Mouse (Mus musculus): ENCODE measurements at regions not wholly inside any gene's neighbourhood (a gene's known extent, or its start where the extent isn't known, plus 50 kb on each side); places are given as distances from the start of the nearest gene placed in this dataset.

DNA sequence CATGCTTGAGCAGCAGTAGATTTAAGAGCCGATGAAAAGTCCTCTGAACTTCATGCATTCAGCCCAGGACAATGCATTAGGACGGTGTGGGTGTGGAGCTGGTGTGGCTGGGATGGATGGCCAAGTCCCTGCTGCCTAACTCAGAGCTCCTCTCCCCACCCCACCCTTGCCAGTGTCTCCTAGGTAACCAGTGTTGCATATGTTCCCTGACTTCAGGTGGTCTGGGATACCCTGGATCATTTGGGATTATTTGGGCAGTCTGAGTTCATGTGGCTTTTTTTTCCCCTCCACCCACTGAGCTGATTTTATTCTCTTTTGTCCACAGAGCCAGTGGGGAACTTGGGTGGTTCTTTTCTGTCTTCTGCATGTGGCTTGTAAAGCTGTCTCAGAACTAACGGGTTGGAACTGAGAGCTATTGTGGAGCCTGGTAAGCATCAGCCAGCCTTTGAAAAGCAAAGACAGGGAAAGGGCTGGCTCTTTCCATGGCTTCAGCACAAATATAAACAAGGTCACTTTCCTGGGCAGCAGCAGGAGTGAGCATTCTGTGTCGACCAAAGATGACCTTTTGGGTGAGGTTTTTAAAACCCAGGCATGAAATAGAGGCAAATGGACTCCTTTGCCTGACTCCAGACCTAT lies 205.1 kb upstream of the Bmp2 start:
- TF ChIP-seq CTCF (IDR thresholded peaks at IDR 0.05; ENCODE audit: extremely low read depth, insufficient read depth, low read length) = no peak
- TF ChIP-seq POLR2A (IDR thresholded peaks at IDR 0.05; ENCODE audit: extremely low read depth, insufficient read depth, low read length) = no peak
